Mouse (Mus musculus): ENCODE measurements around the gene Nrbf2. TPM values are rescaled to one million over a fixed set of nuclear protein-coding genes. Genes with fewer than 3 reads are reported as not detected.

The Nrbf2 gene
- total RNA-seq (2014; rRNA removed) (15.5 and 17.3 TPM in 2 replicates), polyA plus RNA-seq (2015; fragmentation: Nextera tagmentation; extraction: Ambion mirVana) (34.4 and 36.1 TPM in 2 replicates)

DNA sequence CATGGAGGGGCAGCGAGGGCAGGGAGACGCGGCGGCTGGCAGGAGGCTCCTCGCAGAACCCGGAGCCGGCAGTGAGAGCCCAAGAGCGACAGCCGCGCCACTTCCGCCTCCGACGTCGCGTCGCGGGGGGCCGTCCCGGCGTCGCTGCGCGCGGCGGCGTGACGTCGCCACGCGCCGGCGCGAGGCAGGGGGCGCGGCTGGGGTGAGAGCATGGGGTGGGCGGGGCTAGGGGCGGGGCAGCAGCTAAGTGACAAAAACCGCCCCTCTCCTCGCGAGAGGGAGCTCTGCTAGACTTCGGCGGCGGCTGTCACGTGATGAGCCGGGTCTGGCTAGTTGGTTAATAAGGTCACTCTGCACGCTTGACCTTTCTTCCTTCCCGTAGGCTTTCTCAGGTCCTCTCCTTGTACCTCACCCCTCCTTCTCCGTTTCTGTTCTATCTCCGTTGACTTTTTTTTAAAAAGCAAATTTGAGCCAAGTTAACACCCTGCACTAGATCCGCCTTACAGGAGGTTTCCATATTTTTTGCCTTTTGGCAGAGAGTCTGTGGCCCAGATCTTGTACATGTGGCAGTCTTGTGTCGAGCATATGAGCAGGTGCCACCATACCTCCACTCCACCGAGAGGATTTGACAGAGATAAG, at the start of gene Nrbf2:
Gene Nrbf2, minus strand, starts transcription at position 130 of the 639 bp plus-strand sequence.
- WGBS: 3% methylated on average over 41 of the region's 52 CpGs
- peak within 1 kb of the TSS; percentile 93 for H3K4me3 ChIP-seq (ENCODE audit: low read depth, low read length)
- peaks cover 3% of the 10 kb centered on the region; the same call in 1 of the 2 replicates for H3K4me1 ChIP-seq (ENCODE audit: insufficient read depth, low read length)
- no peaks in the 10 kb centered on the region for H3K36me3 ChIP-seq (ENCODE audit: insufficient read depth, low read length)
- H3K27ac ChIP-seq (ENCODE audit: low read depth, low read length): peak within 1 kb of the TSS; percentile 74
- H3K9me3 ChIP-seq (ENCODE audit: low read length): no peaks in the 10 kb centered on the region
- H3K27me3 ChIP-seq (ENCODE audit: insufficient read depth, low read length): no peaks in the 10 kb centered on the region
- DNase-seq (ENCODE audit: low spot score) (peak; percentile 96), ATAC-seq (ENCODE audit: low FRiP score) (peak; percentile 94)
- peak within 1 kb of the TSS; percentile 86 for H3K9ac ChIP-seq (replicated peaks; ENCODE audit: low read length, poor library complexity, severe bottlenecking)
- peak; percentile 36 for TF ChIP-seq CTCF (IDR thresholded peaks at IDR 0.05)
- H3K4me2 ChIP-seq (ENCODE audit: low read depth, low read length, poor library complexity, severe bottlenecking): peak within 1 kb of the TSS; percentile 92

DNA sequence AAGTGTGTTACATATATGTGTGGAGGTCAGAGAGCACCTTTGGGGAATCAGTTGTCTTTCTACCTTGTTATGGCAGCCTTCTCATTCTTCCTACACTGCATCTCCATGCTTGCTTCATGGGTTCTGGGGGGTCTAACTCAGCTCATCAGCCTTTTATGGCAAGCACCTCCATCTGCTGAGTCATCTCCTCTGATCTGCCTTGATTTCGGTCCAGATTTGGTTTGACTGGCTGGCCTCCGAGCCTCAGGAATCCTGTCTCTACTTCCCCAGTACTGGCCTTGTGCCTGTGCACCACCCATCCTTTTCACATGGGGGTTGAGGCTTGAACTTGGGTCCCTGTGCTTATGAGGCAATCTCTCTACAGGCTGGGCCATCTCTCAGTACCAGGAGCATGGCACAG, 45.5 kb upstream of the Nrbf2 start:
- ATAC-seq (ENCODE audit: low FRiP score): no peak
- no peak for TF ChIP-seq CTCF (IDR thresholded peaks at IDR 0.05)
- Histone ChIP-seq H3K4me1 (ENCODE audit: insufficient read depth, low read length) (no peaks in the 10 kb centered on the region), H3K36me3 (ENCODE audit: insufficient read depth, low read length) (no peaks in the 10 kb centered on the region), H3K4me3 (ENCODE audit: low read depth, low read length) (no peak overlapping the region), H3K9me3 (ENCODE audit: low read length) (no peaks in the 10 kb centered on the region), H3K4me2 (ENCODE audit: low read depth, low read length, poor library complexity, severe bottlenecking) (no peak overlapping the region), H3K27me3 (ENCODE audit: insufficient read depth, low read length) (no peaks in the 10 kb centered on the region), H3K27ac (ENCODE audit: low read depth, low read length) (no peak overlapping the region), H3K9ac (replicated peaks; ENCODE audit: low read length, poor library complexity, severe bottlenecking) (no peak overlapping the region)
- 79% methylated on average over 2 of the region's 2 CpGs for WGBS
- DNase-seq (ENCODE audit: low spot score): no peak

- no peak for DNase-seq (ENCODE audit: low spot score)
- H3K9me3 ChIP-seq (ENCODE audit: low read length): no peaks in the 10 kb centered on the region
- no peak overlapping the region for H3K27ac ChIP-seq (ENCODE audit: low read depth, low read length)
- 33% methylated on average over 11 of the region's 11 CpGs for WGBS
- no peaks in the 10 kb centered on the region for H3K36me3 ChIP-seq (ENCODE audit: insufficient read depth, low read length)
- H3K9ac ChIP-seq (replicated peaks; ENCODE audit: low read length, poor library complexity, severe bottlenecking): no peak overlapping the region
- no peak overlapping the region for H3K4me2 ChIP-seq (ENCODE audit: low read depth, low read length, poor library complexity, severe bottlenecking)
- no peaks in the 10 kb centered on the region for H3K4me1 ChIP-seq (ENCODE audit: insufficient read depth, low read length)
- no peak for TF ChIP-seq CTCF (IDR thresholded peaks at IDR 0.05)
- no peaks in the 10 kb centered on the region for H3K27me3 ChIP-seq (ENCODE audit: insufficient read depth, low read length)
- no peak for ATAC-seq (ENCODE audit: low FRiP score)
- no peak overlapping the region for H3K4me3 ChIP-seq (ENCODE audit: low read depth, low read length)
Measured at GRCm38 (mm10) chr10:67329661-67330060, 44.6 kb upstream of the Nrbf2 start.

DNA sequence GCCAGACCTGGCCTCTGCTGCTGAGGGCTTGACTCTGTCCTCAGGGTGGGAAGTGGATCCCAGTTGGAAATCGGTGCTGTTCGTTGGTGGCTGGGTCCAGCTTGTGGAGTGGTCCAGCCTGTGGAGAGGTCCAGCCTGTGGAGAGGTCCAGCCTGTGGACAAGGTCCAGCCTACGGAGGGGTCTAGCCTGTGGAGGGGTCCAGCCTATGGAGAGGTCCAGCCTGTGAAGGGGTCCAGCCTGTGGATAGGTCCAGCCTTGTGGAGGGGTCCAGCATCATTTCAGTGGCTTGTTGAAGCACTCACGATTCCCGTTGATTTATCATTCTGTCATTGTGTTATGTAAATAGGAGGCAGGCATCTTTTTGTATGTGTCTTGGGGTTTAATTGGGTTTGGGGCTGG, 43.1 kb upstream of the Nrbf2 start:
- no peaks in the 10 kb centered on the region for H3K27me3 ChIP-seq (ENCODE audit: insufficient read depth, low read length)
- no peak overlapping the region for H3K9ac ChIP-seq (replicated peaks; ENCODE audit: low read length, poor library complexity, severe bottlenecking)
- no peak overlapping the region for H3K4me2 ChIP-seq (ENCODE audit: low read depth, low read length, poor library complexity, severe bottlenecking)
- 92% methylated on average over 5 of the region's 5 CpGs for WGBS
- ATAC-seq (ENCODE audit: low FRiP score) (no peak), DNase-seq (ENCODE audit: low spot score) (no peak)
- no peak for TF ChIP-seq CTCF (IDR thresholded peaks at IDR 0.05)
- no peak overlapping the region for H3K4me3 ChIP-seq (ENCODE audit: low read depth, low read length)
- H3K36me3 ChIP-seq (ENCODE audit: insufficient read depth, low read length): no peaks in the 10 kb centered on the region
- no peaks in the 10 kb centered on the region for H3K4me1 ChIP-seq (ENCODE audit: insufficient read depth, low read length)
- no peak overlapping the region for H3K27ac ChIP-seq (ENCODE audit: low read depth, low read length)
- no peaks in the 10 kb centered on the region for H3K9me3 ChIP-seq (ENCODE audit: low read length)

GRCm38 (mm10) chr10:67324036-67324435, 38.9 kb upstream of the Nrbf2 start:
- DNase-seq (ENCODE audit: low spot score): no peak
- no peaks in the 10 kb centered on the region for H3K36me3 ChIP-seq (ENCODE audit: insufficient read depth, low read length)
- H3K4me3 ChIP-seq (ENCODE audit: low read depth, low read length): no peak overlapping the region
- no peak for ATAC-seq (ENCODE audit: low FRiP score)
- H3K9ac ChIP-seq (replicated peaks; ENCODE audit: low read length, poor library complexity, severe bottlenecking): no peak overlapping the region
- no peak overlapping the region for H3K4me2 ChIP-seq (ENCODE audit: low read depth, low read length, poor library complexity, severe bottlenecking)
- 88% methylated on average over 1 of the region's 1 CpGs for WGBS
- H3K4me1 ChIP-seq (ENCODE audit: insufficient read depth, low read length): no peaks in the 10 kb centered on the region
- no peaks in the 10 kb centered on the region for H3K27me3 ChIP-seq (ENCODE audit: insufficient read depth, low read length)
- no peaks in the 10 kb centered on the region for H3K9me3 ChIP-seq (ENCODE audit: low read length)
- H3K27ac ChIP-seq (ENCODE audit: low read depth, low read length): no peak overlapping the region
- no peak for TF ChIP-seq CTCF (IDR thresholded peaks at IDR 0.05)

GRCm38 (mm10) chr10:67321396-67321795, 36.3 kb upstream of the Nrbf2 start:
- 94% methylated on average over 2 of the region's 2 CpGs for WGBS
- ATAC-seq (ENCODE audit: low FRiP score): no peak

More at GRCm38 (mm10) chr10:67321396-67321795, 36.3 kb upstream of the Nrbf2 start:
- Histone ChIP-seq H3K4me3 (ENCODE audit: low read depth, low read length) (no peak overlapping the region), H3K4me1 (ENCODE audit: insufficient read depth, low read length) (no peaks in the 10 kb centered on the region), H3K9me3 (ENCODE audit: low read length) (no peaks in the 10 kb centered on the region), H3K27ac (ENCODE audit: low read depth, low read length) (no peak overlapping the region), H3K9ac (replicated peaks; ENCODE audit: low read length, poor library complexity, severe bottlenecking) (no peak overlapping the region), H3K4me2 (ENCODE audit: low read depth, low read length, poor library complexity, severe bottlenecking) (no peak overlapping the region), H3K36me3 (ENCODE audit: insufficient read depth, low read length) (no peaks in the 10 kb centered on the region), H3K27me3 (ENCODE audit: insufficient read depth, low read length) (no peaks in the 10 kb centered on the region)
- DNase-seq (ENCODE audit: low spot score): no peak
- no peak for TF ChIP-seq CTCF (IDR thresholded peaks at IDR 0.05)
